Mouse (Mus musculus) CH12.LX (cell line): Measurements from ENCODE around the gene Ak9.

ENCODE experiments used
- CHD1 ChIP-seq: IDR thresholded peaks from 2 replicates; pipeline ENCODE4 v1.6.1; 2012; ENCODE audit warnings: low read depth, low read length, improper control_type of control experiment, inconsistent platforms
- CHD2 ChIP-seq: IDR thresholded peaks from 2 replicates; pipeline ENCODE4 v1.6.1; 2011; ENCODE audit warnings: low read length, improper control_type of control experiment
- CTCF ChIP-seq, 2 experiments: IDR thresholded peaks in 1 of 2; conservative IDR thresholded peaks in 1 of 2; 2 replicates each; pipeline ENCODE4 v1.5.1; 2011 to 2012; ENCODE audit warnings: low read depth in 2 of 2, low read length in 2 of 2, improper control_type of control experiment in 1 of 2, inconsistent platforms in 1 of 2, mild to moderate bottlenecking in 1 of 2, moderate library complexity in 1 of 2
- EP300 ChIP-seq: IDR thresholded peaks from 2 replicates; pipeline ENCODE4 v1.6.1; 2011; ENCODE audit warnings: low read length, improper control_type of control experiment
- MYC ChIP-seq: IDR thresholded peaks from 2 replicates; pipeline ENCODE4 v1.6.1; 2011; ENCODE audit warnings: low read depth, mild to moderate bottlenecking, improper control_type of control experiment, low read length
- POLR2A ChIP-seq: IDR thresholded peaks from 2 replicates; pipeline ENCODE4 v1.6.1; 2011; ENCODE audit warnings: low read depth, mild to moderate bottlenecking, improper control_type of control experiment, low read length
- POLR2AphosphoS2 ChIP-seq: IDR thresholded peaks from 2 replicates; pipeline ENCODE4 v1.6.1; 2011; ENCODE audit warnings: low read depth, low read length, improper control_type of control experiment
- USF1 ChIP-seq: IDR thresholded peaks from 2 replicates; pipeline ENCODE4 v1.6.1; 2014; ENCODE audit warnings: low read depth, mild to moderate bottlenecking, inconsistent platforms, low read length, improper control_type of control experiment
- ZMIZ1 ChIP-seq: IDR thresholded peaks from 2 replicates; pipeline ENCODE4 v1.6.1; 2012; ENCODE audit warnings: low read depth, mild to moderate bottlenecking, inconsistent platforms, low read length, improper control_type of control experiment

DNA sequence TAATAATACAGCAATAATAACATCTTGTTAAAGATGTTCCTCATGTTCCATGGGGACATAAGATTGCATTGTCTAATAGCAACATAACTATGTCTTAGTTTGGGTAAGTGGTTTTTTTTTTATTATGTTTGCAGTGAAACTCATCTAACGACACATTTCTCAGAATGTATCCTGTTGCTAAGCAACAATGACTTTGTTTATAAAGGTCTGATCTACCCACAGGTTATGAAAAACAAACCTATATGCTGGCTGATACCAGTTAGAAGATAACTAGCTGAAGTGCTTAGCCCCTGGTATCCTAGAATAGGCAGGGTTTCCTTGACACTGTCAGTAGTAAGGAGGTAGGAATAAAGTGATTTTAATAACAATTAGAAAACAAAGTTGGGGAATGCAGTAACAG, 15.7 kb upstream of the Ak9 start:
- TF ChIP-seq POLR2AphosphoS2 (no peak), CTCF (conservative IDR thresholded peaks at IDR 0.05 in 1 of 2, IDR thresholded peaks at IDR 0.05 in 1 of 2; ENCODE audit: low read depth in 2 of 2, low read length in 2 of 2) (no peak), CHD2 (no peak), POLR2A (no peak), ZMIZ1 (no peak), EP300 (no peak), USF1 (no peak), CHD1 (no peak), MYC (no peak)
